Mouse (Mus musculus): ENCODE measurements around the gene Mcrip2.

- TF ChIP-seq SMC3 (IDR thresholded peaks at IDR 0.05; ENCODE audit: low read depth, low read length) (no peak), CTCF (conservative IDR thresholded peaks at IDR 0.05 in 1 of 2, IDR thresholded peaks at IDR 0.05 in 1 of 2; ENCODE audit: low read depth in 2 of 2, low read length in 2 of 2) (no peak), HCFC1 (IDR thresholded peaks at IDR 0.05; ENCODE audit: low read depth, low read length) (no peak), POLR2A (IDR thresholded peaks at IDR 0.05; ENCODE audit: low read depth, low read length) (no peak), EP300 (IDR thresholded peaks at IDR 0.05; ENCODE audit: low read length) (no peak)
Observed at GRCm38 (mm10) chr17:25830806-25831431, 37.6 kb downstream of the Mcrip2 start.
